Mouse (Mus musculus): ENCODE measurements around the gene Gsta3. TPM values are rescaled to one million over a fixed set of nuclear protein-coding genes. Genes with fewer than 3 reads are reported as not detected.
A peak's percentile ranks its signal among the peaks of the same experiment; 100 is the strongest.
"Not testable (repeated sequence)": the region's sequence is repeated elsewhere in the genome, so short reads cannot be mapped to it uniquely, and the experiment has no call there.

Gsta3 gene
- 3.4 TPM for polyA plus RNA-seq (2021)

DNA sequence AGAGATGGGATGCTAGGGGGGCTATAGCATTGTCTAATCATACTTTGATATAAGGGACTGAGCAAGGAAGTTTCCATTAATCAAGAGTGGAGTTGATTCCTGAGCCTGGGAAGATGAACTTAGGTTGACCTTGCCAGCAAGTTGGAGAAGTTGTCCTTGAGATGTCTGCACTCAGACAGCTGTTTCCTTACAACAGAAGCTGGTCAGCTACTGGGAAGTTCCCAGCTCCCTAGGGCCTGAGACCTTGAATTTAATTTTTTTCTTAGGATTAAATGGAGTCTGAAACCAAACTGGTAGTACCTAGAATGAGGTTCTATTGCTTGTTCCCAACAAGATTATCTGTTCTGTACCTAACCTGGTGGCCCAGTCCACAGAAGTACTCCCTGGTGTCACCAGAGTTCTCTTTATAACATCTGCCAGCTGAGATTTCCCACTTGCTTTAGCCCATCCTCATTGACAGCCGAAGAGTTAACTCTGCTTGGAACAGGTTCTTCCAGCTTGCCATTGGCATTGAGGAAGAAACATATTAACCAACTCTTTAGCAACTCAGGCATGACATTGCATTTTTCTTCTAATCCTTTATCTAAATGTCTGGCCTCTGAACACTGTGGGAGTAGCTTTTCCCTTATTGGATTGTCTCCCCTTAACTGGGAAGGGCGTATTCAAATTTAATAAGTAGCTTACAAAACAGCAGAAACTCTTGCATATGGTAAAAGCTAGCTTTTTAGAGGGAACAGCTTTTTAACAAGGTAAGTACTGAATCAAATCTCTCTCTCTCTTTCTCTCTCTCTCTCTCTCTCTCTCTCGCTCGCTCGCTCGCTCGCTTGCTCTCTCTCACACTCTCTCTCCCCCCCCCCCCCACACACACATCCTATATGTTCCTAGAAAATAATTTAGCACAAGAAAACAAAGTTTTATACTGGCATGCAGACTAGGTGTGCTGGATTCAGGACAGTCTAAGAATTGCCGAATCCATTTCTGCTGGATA is at the start of gene Gsta3:
Gsta3 (plus strand) TSS at position 679 of the 988 bp plus-strand sequence.
- in situ Hi-C loops (cut with MboI; ENCODE audit: low pct_unique_long_range_greater_than_20kb) = no loop called here
- ChIA-PET CTCF (interaction anchor here (0.7 to 1.9 kb wide), 6 partner anchors 8 to 31 kb away, joined by 3 to 6 read pairs (median 4); partner anchors contain the start of gene Tmem14a), POLR2A (interaction anchor here (0.6 to 1.0 kb wide), 3 partner anchors 12 to 767 kb away, joined by 3 to 6 read pairs (median 5); partner anchors contain the start of gene Pkhd1)
- ATAC-seq (peak; percentile 61), DNase-seq (ENCODE audit: low read depth, low spot score) (no peak)
- no peaks in the 10 kb centered on the region for H3K27me3 ChIP-seq
- TF ChIP-seq CTCF (IDR thresholded peaks at IDR 0.05) = no peak

DNA sequence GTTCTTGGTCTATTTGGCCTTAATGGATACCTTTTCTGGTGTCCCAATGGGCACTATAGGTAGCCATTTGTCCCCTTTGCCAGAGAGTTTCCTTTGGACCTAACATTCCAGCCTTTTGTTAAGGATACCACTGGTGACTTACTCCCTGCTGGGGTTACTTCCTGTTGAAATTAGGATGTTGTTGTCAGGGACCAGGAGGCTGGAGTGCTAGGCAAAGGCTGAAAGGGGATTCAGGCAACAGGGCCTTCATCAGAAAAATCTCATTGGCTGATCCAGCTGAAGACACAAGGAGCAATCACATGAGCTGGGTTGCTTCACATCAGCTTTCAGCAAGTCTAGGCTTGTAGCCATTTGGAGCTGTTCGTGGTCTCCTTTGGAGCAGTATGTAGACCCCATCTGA is 34.1 kb upstream of the Gsta3 start:
- no peaks in the 10 kb centered on the region for H3K27me3 ChIP-seq
- ChIA-PET CTCF (interaction anchor here (0.8 kb wide), 1 partner anchor 12 kb away, joined by 3 read pairs; the partner anchor contains the start of gene Tmem14a), POLR2A (no interaction called here)
- DNase-seq (ENCODE audit: low read depth, low spot score) (no peak), ATAC-seq (no peak)
- TF ChIP-seq CTCF (IDR thresholded peaks at IDR 0.05) = no peak
- in situ Hi-C loops (cut with MboI; ENCODE audit: low pct_unique_long_range_greater_than_20kb) = no loop called here

DNA sequence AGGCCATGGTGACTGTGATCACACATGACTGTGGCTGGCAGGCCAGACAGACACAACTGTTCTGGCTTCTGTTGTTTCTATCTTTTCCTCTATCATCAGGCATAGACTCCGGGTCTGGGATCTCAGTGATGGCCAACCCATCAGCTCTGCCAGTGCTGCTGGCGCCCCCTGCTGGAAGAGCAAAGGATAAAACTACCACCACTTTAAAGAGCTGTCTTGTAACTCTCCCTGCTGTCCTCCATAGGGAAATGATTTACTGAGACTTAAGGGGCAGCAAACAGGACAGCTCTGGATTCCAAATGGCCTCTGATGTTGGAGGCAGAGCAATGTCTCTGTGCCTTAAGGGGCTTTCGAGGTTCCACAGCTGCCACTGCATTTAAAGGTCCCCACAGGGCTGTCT is 26.9 kb upstream of the Gsta3 start:
- CTCF ChIA-PET; POLR2A ChIA-PET; DNase-seq (ENCODE audit: low read depth, low spot score); in situ Hi-C loops (cut with MboI; ENCODE audit: low pct_unique_long_range_greater_than_20kb); H3K27me3 ChIP-seq: not testable (repeated sequence)
- TF ChIP-seq CTCF (IDR thresholded peaks at IDR 0.05) = peak; percentile 30
- ATAC-seq = peak; percentile 32

DNA sequence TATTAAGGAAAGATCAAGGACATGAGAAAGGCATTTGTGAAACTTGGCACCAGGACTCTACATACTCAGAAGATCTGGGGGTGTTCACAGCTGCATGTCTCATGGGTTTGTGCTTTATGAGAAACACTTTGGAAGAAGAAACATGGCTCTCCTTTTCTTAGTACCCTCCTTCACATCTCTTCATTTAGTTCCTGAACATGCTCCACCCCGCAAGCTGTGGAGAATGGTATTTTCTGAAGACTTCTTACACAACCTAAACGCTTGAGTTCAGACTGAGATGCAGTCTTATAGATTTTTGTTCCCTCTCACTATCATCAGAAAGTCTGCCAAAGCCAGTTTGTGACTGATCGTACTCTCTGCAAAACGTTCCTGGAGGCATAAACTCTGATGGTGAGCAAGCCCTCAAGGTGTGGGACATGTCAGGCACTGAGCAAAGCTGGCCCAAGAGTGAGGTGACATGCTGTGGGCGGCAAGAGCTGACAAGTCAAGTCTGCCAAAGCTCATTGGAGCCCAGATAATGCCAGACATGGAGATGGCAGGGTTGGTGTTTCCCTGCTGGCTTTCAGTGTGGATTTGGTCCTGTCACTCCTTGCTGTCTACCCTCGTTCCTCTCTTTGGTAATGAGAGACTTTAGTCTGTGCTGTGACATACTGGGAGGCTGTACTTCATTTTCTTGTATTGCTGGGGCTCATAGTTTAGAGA is 26.2 kb upstream of the Gsta3 start:
- ATAC-seq; CTCF ChIA-PET; in situ Hi-C loops (cut with MboI; ENCODE audit: low pct_unique_long_range_greater_than_20kb); H3K27me3 ChIP-seq; POLR2A ChIA-PET; DNase-seq (ENCODE audit: low read depth, low spot score): not testable (repeated sequence)

DNA sequence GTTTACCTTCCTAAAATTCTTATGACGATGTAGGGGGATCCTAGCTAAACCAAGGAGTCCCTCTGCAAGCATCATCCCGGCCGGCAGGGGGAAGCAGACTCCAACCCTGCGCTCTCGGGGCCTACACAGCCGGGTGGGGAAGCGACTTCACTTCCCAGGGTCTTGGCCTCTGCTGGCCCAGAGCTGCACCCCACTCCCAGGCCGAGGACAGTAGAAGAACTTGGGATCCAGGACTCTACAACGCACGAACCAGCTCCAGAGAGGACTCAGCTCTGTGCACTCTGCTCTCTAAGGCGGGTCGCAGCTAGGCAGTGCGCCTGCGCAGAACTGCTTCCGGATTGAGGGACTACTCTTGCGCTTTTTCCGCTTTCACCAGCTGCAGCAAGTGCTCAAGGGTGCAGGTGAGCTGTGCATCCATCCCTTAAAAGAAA is 21.9 kb upstream of the Gsta3 start, which contains the start of gene Tmem14a:
Tmem14a (plus strand) TSS at position 87 of the 431 bp plus-strand sequence.
- TF ChIP-seq CTCF (IDR thresholded peaks at IDR 0.05) = peak; percentile 95
- CTCF ChIA-PET = interaction anchor here (0.7 to 2.8 kb wide), 13 partner anchors 10 to 278 kb away, joined by 3 to 13 read pairs (median 4); partner anchors contain the start of gene Gsta3
- POLR2A ChIA-PET = no interaction called here
- peak; percentile 94 for ATAC-seq
- peak; percentile 60 for DNase-seq (ENCODE audit: low read depth, low spot score)
- H3K27me3 ChIP-seq = no peaks in the 10 kb centered on the region
- in situ Hi-C loops (cut with MboI; ENCODE audit: low pct_unique_long_range_greater_than_20kb) = loop anchor here (5.0 kb wide), 2 partner anchors 44 to 51 kb away; no protein-coding TSS in a partner anchor

DNA sequence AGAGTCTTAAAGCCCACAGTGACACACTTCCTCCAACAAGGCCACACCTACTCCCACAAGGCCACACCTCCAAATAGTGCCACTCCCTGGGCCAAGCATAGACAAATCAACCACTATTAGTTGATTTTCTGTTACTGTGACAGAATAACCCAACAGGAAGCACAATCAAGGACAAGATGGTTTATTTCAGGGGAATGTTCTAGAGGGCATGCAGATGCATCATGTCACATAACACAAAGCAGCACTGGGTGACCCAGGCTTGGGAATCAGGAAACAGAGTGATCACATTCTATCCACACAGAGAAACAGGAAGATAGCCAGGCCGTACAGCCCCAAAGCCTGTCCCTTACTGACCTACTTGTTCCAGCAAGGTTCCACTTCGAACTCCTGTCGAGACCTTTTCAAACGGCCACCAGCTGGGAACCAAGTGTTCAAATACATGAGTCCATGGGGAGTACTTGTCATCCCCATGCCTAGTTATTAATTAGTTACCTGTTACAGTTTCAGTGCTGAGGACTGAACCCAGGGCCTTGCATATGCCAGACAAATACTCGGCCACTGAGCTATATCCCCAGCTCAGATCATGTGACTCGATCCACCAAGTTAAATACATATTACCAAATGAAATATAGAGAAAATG is 12.5 kb upstream of the Gsta3 start:
- in situ Hi-C loops (cut with MboI; ENCODE audit: low pct_unique_long_range_greater_than_20kb) = no loop called here
- TF ChIP-seq CTCF (IDR thresholded peaks at IDR 0.05) = no peak
- H3K27me3 ChIP-seq = no peaks in the 10 kb centered on the region
- POLR2A ChIA-PET = interaction anchor here (0.6 to 0.9 kb wide), 2 partner anchors 12 to 33 kb away, joined by 3 to 5 read pairs; no protein-coding TSS in a partner anchor
- no peak for DNase-seq (ENCODE audit: low read depth, low spot score)
- CTCF ChIA-PET = interaction anchor here (1.0 to 1.5 kb wide), 2 partner anchors 10 to 43 kb away, joined by 3 to 6 read pairs; partner anchors contain the start of gene Tmem14a
- no peak for ATAC-seq

DNA sequence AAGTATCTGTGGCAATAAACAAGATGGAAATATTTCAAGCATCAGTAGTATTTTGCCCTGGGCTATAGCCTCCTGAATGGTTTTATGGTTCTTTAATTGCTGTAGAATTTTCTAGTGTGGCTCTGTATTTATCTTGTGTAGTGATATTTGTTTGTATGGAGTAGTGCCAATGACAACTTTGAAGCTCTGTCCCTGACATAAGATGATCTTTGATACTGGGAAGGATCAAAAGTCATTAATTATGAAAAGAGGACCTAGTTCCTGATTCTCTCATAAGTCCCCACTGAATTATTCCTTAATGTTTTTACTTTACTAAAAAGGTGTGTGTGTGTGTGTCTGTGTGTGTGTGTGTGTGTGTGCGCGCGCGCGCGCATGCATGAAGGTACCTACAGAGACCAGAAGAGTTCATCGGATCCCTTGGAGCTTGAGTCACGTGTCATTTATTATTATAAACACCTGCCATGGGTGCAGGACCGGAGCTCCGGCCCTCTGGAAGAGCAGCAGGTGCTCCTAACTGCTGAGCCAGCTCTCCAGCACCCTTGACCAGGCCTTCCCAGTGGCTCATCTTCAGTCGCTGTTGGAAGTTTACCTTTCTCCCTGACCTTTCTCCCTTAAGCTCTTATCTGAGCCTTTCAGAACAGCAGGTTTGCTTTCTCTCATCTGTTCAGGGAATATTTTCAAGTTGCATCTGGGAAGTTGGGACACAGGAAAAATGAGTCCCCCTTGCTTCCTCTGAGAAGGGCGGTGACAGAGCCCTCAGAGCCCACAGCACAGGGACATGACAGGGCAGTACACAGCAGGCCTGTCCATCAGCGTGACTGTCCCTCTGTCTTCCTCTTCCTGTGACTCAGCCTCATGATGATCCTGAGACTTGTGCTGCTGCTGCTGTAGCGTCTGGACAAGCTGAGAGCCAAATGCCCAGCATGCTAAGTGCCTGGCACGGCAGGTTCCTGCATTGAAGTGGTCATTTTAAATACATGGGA is 11.4 kb upstream of the Gsta3 start:
- ATAC-seq; DNase-seq (ENCODE audit: low read depth, low spot score); in situ Hi-C loops (cut with MboI; ENCODE audit: low pct_unique_long_range_greater_than_20kb); H3K27me3 ChIP-seq: not testable (repeated sequence)
- CTCF ChIA-PET = interaction anchor here (0.7 to 1.5 kb wide), 3 partner anchors 11 to 42 kb away, joined by 3 to 6 read pairs (median 3); partner anchors contain the start of gene Tmem14a
- POLR2A ChIA-PET = interaction anchor here (0.6 to 0.9 kb wide), 2 partner anchors 11 kb away, joined by 3 read pairs; no protein-coding TSS in a partner anchor

DNA sequence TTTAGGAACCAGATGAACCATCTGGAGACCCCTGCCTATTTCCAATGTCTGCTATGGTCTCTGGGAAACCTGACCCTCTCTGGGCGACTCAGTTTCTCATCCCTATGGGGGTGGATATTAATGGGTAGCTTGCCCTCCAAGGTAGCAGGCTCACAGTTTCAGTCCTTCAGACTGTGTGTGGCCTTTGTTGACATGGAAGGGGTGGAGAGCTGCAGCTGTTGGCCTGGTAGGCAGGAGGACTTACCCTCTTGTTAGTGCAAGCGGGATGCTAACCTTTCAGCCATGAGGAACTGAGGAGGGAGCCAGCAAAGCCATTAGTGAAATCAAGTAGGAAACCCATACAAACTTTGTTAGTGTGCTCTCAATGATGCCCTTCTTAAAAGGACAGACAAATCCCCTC is 10.0 kb upstream of the Gsta3 start:
- no peak for TF ChIP-seq CTCF (IDR thresholded peaks at IDR 0.05)
- POLR2A ChIA-PET = no interaction called here
- DNase-seq (ENCODE audit: low read depth, low spot score) (no peak), ATAC-seq (no peak)
- H3K27me3 ChIP-seq = no peaks in the 10 kb centered on the region
- CTCF ChIA-PET = no interaction called here
- in situ Hi-C loops (cut with MboI; ENCODE audit: low pct_unique_long_range_greater_than_20kb) = no loop called here

All from Patski (cell line).